In the genomic region with DNA sequence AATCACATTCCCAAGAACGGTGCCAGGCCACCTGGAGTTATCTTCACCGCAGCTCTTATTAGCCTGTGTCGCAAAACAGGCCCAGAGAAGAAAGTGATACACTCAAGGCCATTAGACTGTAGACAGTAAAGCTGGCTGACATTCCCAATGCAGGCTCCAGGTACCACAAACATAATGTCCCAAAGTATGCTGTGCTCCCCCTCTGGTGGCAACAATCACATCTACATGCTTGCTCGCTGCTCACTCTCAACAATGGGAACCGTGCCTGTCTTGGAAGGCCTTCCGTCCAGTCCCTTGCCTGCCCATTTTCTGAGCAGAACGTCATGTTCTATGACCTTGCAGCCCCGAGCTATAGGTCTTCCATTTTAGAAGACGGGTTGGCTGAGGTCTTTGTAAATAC, we compare ENCODE assay signal across 23 mouse cellular contexts. TPM values are rescaled to one million over a fixed set of nuclear protein-coding genes. Genes with fewer than 3 reads are reported as not detected.
DNase-seq lines count a peak whose midpoint lies in the region; ATAC-seq and TF ChIP-seq lines count a peak whose summit lies in the region.
"Had no signal": no experiment of that assay in that cellular context is flagged by ENCODE, and none has a peak within 500 bp of the region (broad histone marks: within the 10 kb centered on the region; RNA-seq: fewer than 3 reads in every experiment).

No protein-coding gene starts in this region.

- no peak for DNase-seq in forebrain, postnatal 0 days
- DNase-seq in forebrain, embryonic 11.5 days (ENCODE audit: low spot score), result no peak
- no peak for DNase-seq in layer of hippocampus, adult 2 months (ENCODE audit: low spot score in 2 of 2)
- no peak for DNase-seq in layer of hippocampus, postnatal 10 days (ENCODE audit: low spot score in 2 of 2)
- DNase-seq in G1E (ENCODE audit: low spot score), result no peak
- DNase-seq in liver, embryonic 14.5 days (ENCODE audit: low read depth in 3 of 3, low spot score in 3 of 3), result no peak
- DNase-seq in urinary bladder, adult 2 months (ENCODE audit: low spot score), result no peak
- DNase-seq: B cell, adult 2 months; cerebellum, adult 18-20 months; gastrocnemius, postnatal 10 days; kidney, adult 8-10 months; kidney, postnatal 25 days; layer of hippocampus, adult 9-11 months; right cerebral cortex, adult 18-20 months; thymus, adult 18-20 months; thymus, postnatal 4 days had no signal

- no peak overlapping the region for H3K4me2 ChIP-seq in forebrain, postnatal 0 days (ENCODE audit: low read depth)
- H3K4me2 ChIP-seq in forebrain, embryonic 11.5 days (ENCODE audit: low read depth, low read length, severe bottlenecking), result no peak overlapping the region
- H3K4me2 ChIP-seq in liver, embryonic 14.5 days (ENCODE audit: low read depth), result no peak overlapping the region
- H3K4me2 ChIP-seq: forebrain, embryonic 12.5 days; heart, embryonic 15.5 days; limb, embryonic 12.5 days; midbrain, embryonic 11.5 days; neural tube, embryonic 12.5 days had no signal

- TF ChIP-seq EP300 in liver, embryonic 14.5 days (IDR thresholded peaks at IDR 0.05; ENCODE audit: low read depth), result no peak

- H3K9ac ChIP-seq in forebrain, postnatal 0 days, result no peak overlapping the region
- no peak overlapping the region for H3K9ac ChIP-seq in forebrain, embryonic 11.5 days (ENCODE audit: low read length)
- H3K9ac ChIP-seq in liver, embryonic 14.5 days (replicated peaks), result no peak overlapping the region
- H3K9ac ChIP-seq: forebrain, embryonic 12.5 days; heart, embryonic 15.5 days; limb, embryonic 12.5 days; neural tube, embryonic 12.5 days had no signal

- H3K27ac ChIP-seq in forebrain, postnatal 0 days (ENCODE audit: low read depth, low read length), result no peak overlapping the region
- no peak overlapping the region for H3K27ac ChIP-seq in forebrain, embryonic 11.5 days (ENCODE audit: low read depth, low read length)
- no peak overlapping the region for H3K27ac ChIP-seq in layer of hippocampus, adult 2 months
- no peak overlapping the region for H3K27ac ChIP-seq in liver, embryonic 14.5 days
- H3K27ac ChIP-seq: embryonic facial prominence, embryonic 10.5 days; forebrain, embryonic 12.5 days; heart, embryonic 15.5 days; hindbrain, embryonic 10.5 days; limb, embryonic 12.5 days; neural tube, embryonic 12.5 days had no signal

- TF ChIP-seq CTCF in forebrain, postnatal 0 days (IDR thresholded peaks at IDR 0.05; ENCODE audit: low read depth), result peak; percentile 37
- TF ChIP-seq CTCF in layer of hippocampus, adult 2 months (conservative IDR thresholded peaks at IDR 0.05), result peak; percentile 40; the same call in 1 of the 2 replicates
- no peak for TF ChIP-seq CTCF in G1E (IDR thresholded peaks at IDR 0.05; ENCODE audit: low read depth, low read length)
- peak; percentile 34 for TF ChIP-seq CTCF in liver, embryonic 14.5 days (IDR thresholded peaks at IDR 0.05; ENCODE audit: low read depth)

- H3K27me3 ChIP-seq in forebrain, postnatal 0 days (ENCODE audit: insufficient read depth, low read length), result no peaks in the 10 kb centered on the region
- no peaks in the 10 kb centered on the region for H3K27me3 ChIP-seq in forebrain, embryonic 11.5 days (ENCODE audit: control insufficient read depth, insufficient read depth, low read length)
- H3K27me3 ChIP-seq in G1E (ENCODE audit: insufficient read depth, low read length), result no peaks in the 10 kb centered on the region
- peaks cover 3% of the 10 kb centered on the region; the same call in 1 of the 2 replicates for H3K27me3 ChIP-seq in liver, embryonic 14.5 days (ENCODE audit: control insufficient read depth, insufficient read depth, low read length)
- H3K27me3 ChIP-seq: heart, embryonic 15.5 days; neural tube, embryonic 12.5 days had no signal

- WGBS in forebrain, postnatal 0 days, result 90% methylated on average over 9 of the region's 9 CpGs
- 92% methylated on average over 9 of the region's 9 CpGs for WGBS in forebrain, embryonic 11.5 days
- 72% methylated on average over 9 of the region's 9 CpGs for WGBS in liver, embryonic 14.5 days (ENCODE audit: insufficient replicate concordance)

- peaks cover 18% of the 10 kb centered on the region for H3K36me3 ChIP-seq in forebrain, postnatal 0 days (ENCODE audit: insufficient read depth)
- H3K36me3 ChIP-seq in forebrain, embryonic 11.5 days (ENCODE audit: control insufficient read depth, insufficient read depth, low read length), result no peaks in the 10 kb centered on the region; the same call in 1 of the 2 replicates
- peaks cover 64% of the 10 kb centered on the region for H3K36me3 ChIP-seq in G1E (replicated peaks)
- no peaks in the 10 kb centered on the region for H3K36me3 ChIP-seq in liver, embryonic 14.5 days (replicated peaks; ENCODE audit: control insufficient read depth, insufficient read depth, low read depth)

- no peak for ATAC-seq in forebrain, postnatal 0 days
- no peak for ATAC-seq in forebrain, embryonic 11.5 days (replicated peaks; ENCODE audit: low FRiP score)
- no peak for ATAC-seq in G1E (ENCODE audit: extremely low read depth, insufficient number of reproducible peaks, low FRiP score, poor library complexity, severe bottlenecking)
- ATAC-seq in liver, embryonic 14.5 days (ENCODE audit: insufficient read depth), result no peak

- peaks cover 6% of the 10 kb centered on the region; the same call in 1 of the 2 replicates for H3K4me1 ChIP-seq in forebrain, postnatal 0 days (ENCODE audit: insufficient read depth)
- H3K4me1 ChIP-seq in forebrain, embryonic 11.5 days (replicated peaks; ENCODE audit: control insufficient read depth, insufficient read depth, low read length), result peaks cover 11% of the 10 kb centered on the region
- peaks cover 89% of the 10 kb centered on the region for H3K4me1 ChIP-seq in G1E (ENCODE audit: insufficient read depth, low read depth, low read length)
- H3K4me1 ChIP-seq in liver, embryonic 14.5 days (replicated peaks; ENCODE audit: control insufficient read depth in 2 of 2, insufficient read depth in 2 of 2, low read length in 1 of 2), result peaks cover 24 to 32% of the 10 kb centered on the region in 2 experiments

- no peak overlapping the region for H3K4me3 ChIP-seq in forebrain, postnatal 0 days (ENCODE audit: low read depth, low read length)
- H3K4me3 ChIP-seq in forebrain, embryonic 11.5 days (ENCODE audit: low read depth, low read length), result no peak overlapping the region
- H3K4me3 ChIP-seq in layer of hippocampus, adult 2 months, result no peak overlapping the region
- H3K4me3 ChIP-seq in G1E (ENCODE audit: low read depth, low read length), result peak overlapping the region; percentile 84; the same call in 1 of the 2 replicates
- no peak overlapping the region for H3K4me3 ChIP-seq in liver, embryonic 14.5 days (ENCODE audit: insufficient read depth in 1 of 2, low read depth in 2 of 2, low read length in 2 of 2)
- H3K4me3 ChIP-seq: embryonic facial prominence, embryonic 10.5 days; forebrain, embryonic 12.5 days; heart, embryonic 15.5 days; hindbrain, embryonic 10.5 days; limb, embryonic 12.5 days; neural tube, embryonic 12.5 days had no signal

- H3K9me3 ChIP-seq in forebrain, postnatal 0 days (ENCODE audit: low read length), result no peaks in the 10 kb centered on the region
- no peaks in the 10 kb centered on the region for H3K9me3 ChIP-seq in forebrain, embryonic 11.5 days (ENCODE audit: control insufficient read depth, low read length)
- H3K9me3 ChIP-seq in G1E (replicated peaks), result no peaks in the 10 kb centered on the region
- no peaks in the 10 kb centered on the region for H3K9me3 ChIP-seq in liver, embryonic 14.5 days (ENCODE audit: control insufficient read depth, low read length)
- H3K9me3 ChIP-seq: embryonic facial prominence, embryonic 10.5 days; forebrain, embryonic 12.5 days; heart, embryonic 15.5 days; hindbrain, embryonic 10.5 days; limb, embryonic 12.5 days; neural tube, embryonic 12.5 days had no signal

RNA-seq across cellular contexts. Expression of a gene that starts 34.0 kb away (rescaled TPM):
- total RNA-seq in forebrain, postnatal 0 days (2014; rRNA removed), result 7.8 and 7.9 TPM in 2 replicates
- polyA plus RNA-seq in forebrain, postnatal 0 days (2015; fragmentation: Nextera tagmentation; extraction: Ambion mirVana), result 1.5 and 1.9 TPM in 2 replicates
- 1.8 and 1.9 TPM in 2 replicates for polyA plus RNA-seq in forebrain, embryonic 11.5 days (2014; fragmentation: Nextera tagmentation; extraction: Ambion mirVana)
- 10 to 100 TPM; 30.7 to 30.9 TPM for total RNA-seq in layer of hippocampus, adult 2 months (2021)
- 10 to 100 TPM; 24.9 to 25.9 TPM for total RNA-seq in layer of hippocampus, postnatal 10 days (2021)
- total RNA-seq in G1E (2014; fragmentation: Nextera tagmentation), result 69.1 and 87.1 TPM in 2 replicates
- 33.8 and 34.4 TPM in 2 replicates for total RNA-seq in G1E (2017)
- 122 and 125 TPM in 2 replicates for polyA plus RNA-seq in G1E (2012)
- polyA plus RNA-seq in liver, embryonic 14.5 days (2012; rRNA removed), result 3.7 and 3.8 TPM in 2 replicates
- polyA plus RNA-seq in liver, embryonic 14.5 days (2014; fragmentation: Nextera tagmentation; extraction: Ambion mirVana), result 1.4 and 1.8 TPM in 2 replicates
- 4.6 and 5.8 TPM in 2 replicates for polyA plus RNA-seq in urinary bladder, adult 2 months (2012; rRNA removed)

Comparison
In these comparisons a context has a peak if more than half of its experiments do, and no peak if none do; other contexts are left out.
1. RNA of a gene that starts 34.0 kb away (polyA plus RNA-seq): 122 to 125 TPM in G1E; 4.6 to 5.8 TPM in urinary bladder, adult 2 months, 1.4 to 3.8 TPM in liver, embryonic 14.5 days, 1.8 to 1.9 TPM in forebrain, embryonic 11.5 days and 1.5 to 1.9 TPM in forebrain, postnatal 0 days; every median in the first group is over 10 times any median in the second.